In genomic region chr11:72136231-72136982, GRCm38 (mm10) we compare ENCODE assay signal across 9 mouse cellular contexts. TPM values are rescaled to one million over a fixed set of nuclear protein-coding genes. Genes with fewer than 3 reads are reported as not detected.
DNase-seq lines count a peak whose midpoint lies in the region; ATAC-seq and TF ChIP-seq lines count a peak whose summit lies in the region.
"Had no signal": no experiment of that assay in that cellular context is flagged by ENCODE, and none has a peak within 500 bp of the region (broad histone marks: within the 10 kb centered on the region; RNA-seq: fewer than 3 reads in every experiment).

No protein-coding gene starts in this region.

- H3K4me2 ChIP-seq in kidney, postnatal 0 days (ENCODE audit: low read length) = peak overlapping the region; percentile 85
- H3K4me2 ChIP-seq in forebrain, embryonic 16.5 days (ENCODE audit: low read length) = peak overlapping the region; percentile 98
- H3K4me2 ChIP-seq in liver, embryonic 16.5 days (ENCODE audit: low read depth, low read length) = peak overlapping the region; percentile 71; the same call in 1 of the 2 replicates

- DNase-seq in kidney, postnatal 0 days (ENCODE audit: low spot score) = no peak
- DNase-seq in kidney, postnatal 14 days = no peak
- no peak for DNase-seq in cerebellum, postnatal 10 days
- DNase-seq in thymus, postnatal 36 days = no peak
- DNase-seq in kidney, postnatal 10 days = no peak
- DNase-seq: thymus, postnatal 25 days had no signal

- H3K36me3 ChIP-seq in kidney, postnatal 0 days (ENCODE audit: insufficient read depth, low read length) = no peaks in the 10 kb centered on the region
- H3K36me3 ChIP-seq in forebrain, embryonic 16.5 days (ENCODE audit: control insufficient read depth, insufficient read depth) = no peaks in the 10 kb centered on the region
- H3K36me3 ChIP-seq in liver, embryonic 16.5 days (ENCODE audit: control insufficient read depth, insufficient read depth) = no peaks in the 10 kb centered on the region
- no peaks in the 10 kb centered on the region for H3K36me3 ChIP-seq in small intestine, adult 2 months (ENCODE audit: control insufficient read depth, insufficient read depth, low read length)

- H3K4me1 ChIP-seq in kidney, postnatal 0 days (replicated peaks; ENCODE audit: insufficient read depth, low read length) = peaks cover 9% of the 10 kb centered on the region; the same call in 1 of the 2 replicates
- H3K4me1 ChIP-seq in forebrain, embryonic 16.5 days (replicated peaks; ENCODE audit: control insufficient read depth, insufficient read depth, low read length) = peaks cover 23% of the 10 kb centered on the region
- H3K4me1 ChIP-seq in liver, embryonic 16.5 days (ENCODE audit: control insufficient read depth, low read depth, low read length) = no peaks in the 10 kb centered on the region
- H3K4me1 ChIP-seq in small intestine, adult 2 months (ENCODE audit: control insufficient read depth, insufficient read depth, insufficient read length, low read length) = peaks cover 9% of the 10 kb centered on the region; the same call in 1 of the 2 replicates

- peak overlapping the region; percentile 50 for H3K4me3 ChIP-seq in kidney, postnatal 0 days (replicated peaks; ENCODE audit: low read depth, low read length)
- H3K4me3 ChIP-seq in forebrain, embryonic 16.5 days (replicated peaks; ENCODE audit: low read length) = peak overlapping the region; percentile 66
- H3K4me3 ChIP-seq in liver, embryonic 16.5 days (ENCODE audit: low read depth, low read length) = no peak overlapping the region
- H3K4me3 ChIP-seq in small intestine, adult 2 months (ENCODE audit: low read depth, low read length) = peak overlapping the region; percentile 59

- no peak for TF ChIP-seq POLR2A in small intestine, adult 2 months (IDR thresholded peaks at IDR 0.05; ENCODE audit: low read depth, low read length)

- TF ChIP-seq CTCF in kidney, postnatal 0 days (IDR thresholded peaks at IDR 0.05; ENCODE audit: low read depth) = no peak
- no peak for TF ChIP-seq CTCF in small intestine, adult 2 months (IDR thresholded peaks at IDR 0.05; ENCODE audit: extremely low read depth, insufficient read length, insufficient replicate concordance, low read depth, low read length)

- ATAC-seq in kidney, postnatal 0 days (replicated peaks; ENCODE audit: low FRiP score, low read depth) = no peak
- no peak for ATAC-seq in forebrain, embryonic 16.5 days
- ATAC-seq in liver, embryonic 16.5 days (ENCODE audit: low read depth) = no peak

- H3K27ac ChIP-seq in kidney, postnatal 0 days = no peak overlapping the region
- no peak overlapping the region for H3K27ac ChIP-seq in forebrain, embryonic 16.5 days (ENCODE audit: low read length)
- no peak overlapping the region for H3K27ac ChIP-seq in liver, embryonic 16.5 days (ENCODE audit: low read length)
- H3K27ac ChIP-seq in small intestine, adult 2 months (ENCODE audit: insufficient read depth, low read depth, low read length) = no peak overlapping the region

- H3K9me3 ChIP-seq in kidney, postnatal 0 days (replicated peaks; ENCODE audit: low read length) = no peaks in the 10 kb centered on the region
- no peaks in the 10 kb centered on the region for H3K9me3 ChIP-seq in forebrain, embryonic 16.5 days (ENCODE audit: control insufficient read depth, low read length)
- no peaks in the 10 kb centered on the region for H3K9me3 ChIP-seq in liver, embryonic 16.5 days (replicated peaks; ENCODE audit: control insufficient read depth, low read length)

- H3K27me3 ChIP-seq in kidney, postnatal 0 days (ENCODE audit: insufficient read depth, low read length) = peaks cover 13% of the 10 kb centered on the region; the same call in 1 of the 2 replicates
- peaks cover 29% of the 10 kb centered on the region for H3K27me3 ChIP-seq in forebrain, embryonic 16.5 days (replicated peaks; ENCODE audit: control insufficient read depth, insufficient read depth, low read length)
- peaks cover 43% of the 10 kb centered on the region for H3K27me3 ChIP-seq in liver, embryonic 16.5 days (ENCODE audit: control insufficient read depth, insufficient read depth, low read depth, low read length)
- peaks cover 11% of the 10 kb centered on the region for H3K27me3 ChIP-seq in small intestine, adult 2 months (ENCODE audit: control insufficient read depth, insufficient read depth, low read length)

- WGBS in kidney, postnatal 0 days = 50% methylated on average over 11 of the region's 11 CpGs
- WGBS in forebrain, embryonic 16.5 days = 33% methylated on average over 11 of the region's 11 CpGs
- 25% methylated on average over 11 of the region's 11 CpGs for WGBS in liver, embryonic 16.5 days (ENCODE audit: insufficient replicate concordance)
- WGBS in small intestine, adult 2 months = 55% methylated on average over 11 of the region's 11 CpGs

- no peak overlapping the region for H3K9ac ChIP-seq in kidney, postnatal 0 days (ENCODE audit: low read depth, low read length)
- H3K9ac ChIP-seq in forebrain, embryonic 16.5 days (replicated peaks; ENCODE audit: low read depth, low read length) = peak overlapping the region; percentile 75
- H3K9ac ChIP-seq in liver, embryonic 16.5 days (ENCODE audit: low read depth, low read length) = no peak overlapping the region

RNA-seq across cellular contexts. Expression of gene Pitpnm3, which starts 0.8 kb away (rescaled TPM):
- polyA plus RNA-seq in kidney, postnatal 0 days (2015; fragmentation: Nextera tagmentation; extraction: Ambion mirVana) = 0.42 and 0.45 TPM in 2 replicates
- 2.0 and 3.0 TPM in 2 replicates for polyA plus RNA-seq in forebrain, embryonic 16.5 days (2015; fragmentation: Nextera tagmentation; extraction: Ambion mirVana)
- polyA plus RNA-seq in liver, embryonic 16.5 days (2015; fragmentation: Nextera tagmentation; extraction: Ambion mirVana) = 0.01 TPM in 1 of 2 replicates, not detected in the other
- polyA plus RNA-seq in small intestine, adult 2 months (2012; rRNA removed) = 2.5 and 3.0 TPM in 2 replicates
